Mouse (Mus musculus) C2C12 (cell line): ENCODE data around the gene Cdk5rap3. TPM values are rescaled to one million over a fixed set of nuclear protein-coding genes. Genes with fewer than 3 reads are reported as not detected.

Experiments
- H3K27me3 ChIP-seq: one replicate; pipeline ENCODE4 v1.6.1; 2011; ENCODE audit not compliant: control insufficient read depth, insufficient read depth, insufficient read length
- H3K36me3 ChIP-seq: one replicate; pipeline ENCODE4 v1.6.1; 2011; ENCODE audit not compliant: control insufficient read depth, insufficient read depth
- H3K4me3 ChIP-seq: one replicate; pipeline ENCODE4 v1.5.1; 2011; ENCODE audit warnings: mild to moderate bottlenecking, control low read depth; ENCODE audit not compliant: poor library complexity, insufficient read depth, severe bottlenecking
- H3K79me2 ChIP-seq: one replicate; pipeline ENCODE4 v1.6.1; 2011; ENCODE audit not compliant: control insufficient read depth, insufficient read depth
- H3K79me3 ChIP-seq: one replicate; pipeline ENCODE4 v1.6.1; 2011; ENCODE audit warnings: low read depth, control low read depth
- H3ac ChIP-seq: one replicate; pipeline ENCODE3; 2011; ENCODE audit warnings: low read depth; ENCODE audit not compliant: control insufficient read depth, insufficient read length
- CEBPB ChIP-seq: IDR thresholded peaks from one replicate; pipeline ENCODE4 v1.6.1; 2011; ENCODE audit warnings: low read depth, mild to moderate bottlenecking, control low read depth, moderate library complexity
- CTCF ChIP-seq: IDR thresholded peaks from one replicate; pipeline ENCODE4 v1.5.1; 2011; ENCODE audit not compliant: control insufficient read depth, insufficient read depth, insufficient read length
- FOSL1 ChIP-seq: IDR thresholded peaks from one replicate; pipeline ENCODE4 v1.8.0; 2011; ENCODE audit warnings: mild to moderate bottlenecking, low read length; ENCODE audit not compliant: poor library complexity, insufficient read depth, severe bottlenecking
- MAX ChIP-seq: IDR thresholded peaks from one replicate; pipeline ENCODE4 v1.6.1; 2011; ENCODE audit warnings: mild to moderate bottlenecking, control low read depth
- MYOD1 ChIP-seq: IDR thresholded peaks from one replicate; pipeline ENCODE4 v1.6.1; 2011; ENCODE audit warnings: low read depth; ENCODE audit not compliant: control insufficient read depth, insufficient read length
- MYOG ChIP-seq: IDR thresholded peaks from one replicate; pipeline ENCODE4 v1.6.1; 2011; ENCODE audit not compliant: control insufficient read depth, insufficient read length; ENCODE audit errors: extremely low read depth
- USF1 ChIP-seq: IDR thresholded peaks from one replicate; pipeline ENCODE4 v1.6.1; 2011; ENCODE audit warnings: low read depth, mild to moderate bottlenecking, control low read depth, moderate library complexity
- polyA plus RNA-seq: library from polyadenylated mRNA; unstranded; fragments of >200 nt; fragmentation: generic; extraction: Trizol; gene quantifications from one replicate; pipeline ENCODE4 v1.2.1, GENCODE M21; 2012; ENCODE audit warnings: missing spikeins

The Cdk5rap3 gene
- polyA plus RNA-seq, 1 experiment: 33.1 TPM

GRCm38 (mm10) chr11:96906431-96907161 is 9.7 kb downstream of the Cdk5rap3 start:
- Histone ChIP-seq H3K79me3 (no peaks in the 10 kb centered on the region), H3ac (no peak overlapping the region), H3K27me3 (no peaks in the 10 kb centered on the region), H3K36me3 (peaks cover 22% of the 10 kb centered on the region), H3K4me3 (no peak overlapping the region), H3K79me2 (no peaks in the 10 kb centered on the region)
- TF ChIP-seq CTCF (no peak), MYOD1 (no peak), MYOG (no peak), CEBPB (no peak), USF1 (no peak), MAX (no peak), FOSL1 (no peak)

- no peak overlapping the region for H3K4me3 ChIP-seq
- no peak for TF ChIP-seq FOSL1
- no peak for TF ChIP-seq MYOD1
- TF ChIP-seq MAX: no peak
- no peak for TF ChIP-seq CEBPB
- no peak for TF ChIP-seq CTCF
- no peak for TF ChIP-seq USF1
- no peak for TF ChIP-seq MYOG
- H3K79me2 ChIP-seq: no peaks in the 10 kb centered on the region
- H3ac ChIP-seq: no peak overlapping the region
- H3K27me3 ChIP-seq: no peaks in the 10 kb centered on the region
- H3K36me3 ChIP-seq: peaks cover 3% of the 10 kb centered on the region
- no peaks in the 10 kb centered on the region for H3K79me3 ChIP-seq
Measured at GRCm38 (mm10) chr11:96902639-96903635, 13.4 kb downstream of the Cdk5rap3 start.

- Histone ChIP-seq H3K4me3 (no peak overlapping the region), H3K36me3 (no peaks in the 10 kb centered on the region), H3K27me3 (no peaks in the 10 kb centered on the region), H3ac (no peak overlapping the region), H3K79me3 (no peaks in the 10 kb centered on the region), H3K79me2 (no peaks in the 10 kb centered on the region)
- TF ChIP-seq USF1 (no peak), CTCF (no peak), CEBPB (no peak), MYOG (no peak), MAX (no peak), FOSL1 (no peak), MYOD1 (no peak)
Measured at GRCm38 (mm10) chr11:96901332-96901731, 15.0 kb downstream of the Cdk5rap3 start.

- no peaks in the 10 kb centered on the region for H3K27me3 ChIP-seq
- TF ChIP-seq MAX: no peak
- no peak for TF ChIP-seq CEBPB
- no peak for TF ChIP-seq MYOD1
- TF ChIP-seq FOSL1: no peak
- TF ChIP-seq USF1: no peak
- TF ChIP-seq CTCF: no peak
- no peak for TF ChIP-seq MYOG
- no peaks in the 10 kb centered on the region for H3K79me3 ChIP-seq
- H3ac ChIP-seq: no peak overlapping the region
- H3K79me2 ChIP-seq: no peaks in the 10 kb centered on the region
- H3K36me3 ChIP-seq: no peaks in the 10 kb centered on the region
- H3K4me3 ChIP-seq: no peak overlapping the region
Measured at GRCm38 (mm10) chr11:96899449-96900306, 16.6 kb downstream of the Cdk5rap3 start.

GRCm38 (mm10) chr11:96895886-96896285 is 20.4 kb downstream of the Cdk5rap3 start:
- Histone ChIP-seq H3K27me3 (no peaks in the 10 kb centered on the region), H3K79me2 (no peaks in the 10 kb centered on the region), H3K79me3 (no peaks in the 10 kb centered on the region), H3ac (no peak overlapping the region), H3K4me3 (no peak overlapping the region), H3K36me3 (no peaks in the 10 kb centered on the region)
- TF ChIP-seq USF1 (no peak), MYOG (no peak), MYOD1 (no peak), MAX (no peak), CEBPB (no peak), FOSL1 (no peak), CTCF (no peak)
